Mouse (Mus musculus): ENCODE measurements around the gene Vasp. TPM values are rescaled to one million over a fixed set of nuclear protein-coding genes. Genes with fewer than 3 reads are reported as not detected.

Vasp gene
- polyA plus RNA-seq, 1 experiment = 145 TPM

DNA sequence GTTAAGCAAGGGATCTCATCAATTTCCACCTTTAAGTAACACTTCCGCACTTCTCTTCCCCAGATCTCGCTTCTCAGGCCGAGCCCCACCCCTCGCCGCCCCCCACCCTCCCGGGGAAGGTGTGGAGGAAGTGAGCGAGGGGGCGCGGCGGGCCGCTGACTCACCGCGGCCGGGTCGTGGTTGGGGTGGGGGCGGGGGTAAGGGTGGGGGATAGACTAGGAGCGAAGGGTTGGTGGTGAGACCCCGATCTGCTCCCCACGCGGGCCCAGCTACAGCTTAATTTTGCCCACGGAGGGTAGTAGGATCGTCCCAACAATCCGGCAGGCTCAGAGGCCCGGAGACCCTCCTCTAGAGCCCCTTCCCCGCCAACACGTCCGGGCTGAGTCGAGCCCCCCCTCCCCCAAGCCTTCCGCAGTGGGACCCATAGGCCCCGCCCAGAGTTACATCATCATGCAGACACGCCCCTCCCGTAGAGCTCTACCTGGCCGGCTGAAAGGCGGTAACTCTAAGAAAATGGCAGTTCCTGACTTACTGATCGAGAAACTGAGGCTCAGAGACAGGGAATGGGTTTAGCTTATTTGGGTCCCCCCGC, 652 bp upstream of the Vasp start:
- Histone ChIP-seq H3ac (ENCODE audit: control insufficient read depth, insufficient read length, low read depth) (peak overlapping the region; percentile 89), H3K36me3 (ENCODE audit: control insufficient read depth, insufficient read depth) (peaks cover 10% of the 10 kb centered on the region), H3K27me3 (ENCODE audit: control insufficient read depth, insufficient read depth, insufficient read length) (no peaks in the 10 kb centered on the region), H3K79me2 (ENCODE audit: control insufficient read depth, insufficient read depth) (peaks cover 44% of the 10 kb centered on the region), H3K4me3 (ENCODE audit: insufficient read depth, poor library complexity, severe bottlenecking) (peak overlapping the region; percentile 74), H3K79me3 (ENCODE audit: low read depth) (peaks cover 32% of the 10 kb centered on the region)
- TF ChIP-seq MYOD1 (IDR thresholded peaks at IDR 0.05; ENCODE audit: control insufficient read depth, insufficient read length, low read depth) (no peak), USF1 (IDR thresholded peaks at IDR 0.05; ENCODE audit: low read depth) (no peak), CEBPB (IDR thresholded peaks at IDR 0.05; ENCODE audit: low read depth) (peak; percentile 36), CTCF (IDR thresholded peaks at IDR 0.05; ENCODE audit: control insufficient read depth, insufficient read depth, insufficient read length) (no peak)

DNA sequence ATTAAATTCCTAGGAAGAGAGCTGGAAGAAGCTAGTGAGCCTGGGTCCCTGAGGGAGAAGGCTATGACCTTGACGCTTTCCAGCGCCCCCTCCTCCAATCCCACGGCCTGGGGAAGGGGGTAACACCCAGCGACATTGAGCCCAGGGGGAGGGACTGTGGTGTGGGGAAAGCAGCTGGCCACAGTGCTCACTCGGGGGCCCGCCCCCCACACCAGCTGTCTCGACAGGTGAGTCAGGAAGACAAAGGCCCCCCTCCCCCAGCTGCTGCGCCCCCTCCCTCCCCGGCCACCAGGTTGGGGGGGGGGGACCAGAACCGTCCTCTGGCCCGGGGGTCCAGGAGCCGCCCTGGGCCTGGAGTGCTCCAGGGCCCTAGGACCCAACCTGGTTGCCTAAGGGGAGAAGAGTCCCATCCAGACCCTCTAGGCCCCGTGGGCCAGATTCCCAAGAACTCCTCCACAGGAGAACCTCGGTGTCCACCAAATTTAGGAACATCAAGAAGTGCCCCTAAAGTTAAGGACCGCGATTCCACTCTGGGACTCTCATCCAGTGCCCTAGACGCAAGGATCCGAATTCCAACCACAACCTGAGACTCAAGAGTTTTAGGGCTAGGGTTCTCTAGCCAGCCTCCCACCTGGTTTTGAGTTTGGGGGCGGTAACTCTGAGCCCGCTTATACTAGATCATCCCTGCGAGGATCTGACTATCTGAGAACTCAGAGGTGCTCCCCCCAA, 944 bp downstream of the Vasp start:
- peak; percentile 61 for TF ChIP-seq MYOD1 (IDR thresholded peaks at IDR 0.05; ENCODE audit: control insufficient read depth, insufficient read length, low read depth)
- TF ChIP-seq FOSL1 (IDR thresholded peaks at IDR 0.05; ENCODE audit: insufficient read depth, low read length, poor library complexity, severe bottlenecking) = no peak
- Histone ChIP-seq H3K27me3 (ENCODE audit: control insufficient read depth, insufficient read depth, insufficient read length) (no peaks in the 10 kb centered on the region), H3K79me3 (ENCODE audit: low read depth) (peaks cover 40% of the 10 kb centered on the region), H3K4me3 (ENCODE audit: insufficient read depth, poor library complexity, severe bottlenecking) (peak overlapping the region; percentile 74), H3K36me3 (ENCODE audit: control insufficient read depth, insufficient read depth) (peaks cover 10% of the 10 kb centered on the region), H3ac (ENCODE audit: control insufficient read depth, insufficient read length, low read depth) (peak overlapping the region; percentile 89), H3K79me2 (ENCODE audit: control insufficient read depth, insufficient read depth) (peaks cover 60% of the 10 kb centered on the region)

GRCm38 (mm10) chr7:19269721-19270441, 1.7 kb downstream of the Vasp start:
- Histone ChIP-seq H3ac (ENCODE audit: control insufficient read depth, insufficient read length, low read depth) (peak overlapping the region; percentile 78), H3K36me3 (ENCODE audit: control insufficient read depth, insufficient read depth) (peaks cover 13% of the 10 kb centered on the region), H3K27me3 (ENCODE audit: control insufficient read depth, insufficient read depth, insufficient read length) (no peaks in the 10 kb centered on the region), H3K4me3 (ENCODE audit: insufficient read depth, poor library complexity, severe bottlenecking) (peak overlapping the region; percentile 74), H3K79me2 (ENCODE audit: control insufficient read depth, insufficient read depth) (peaks cover 66% of the 10 kb centered on the region), H3K79me3 (ENCODE audit: low read depth) (peaks cover 42% of the 10 kb centered on the region)
- TF ChIP-seq MYOD1 (IDR thresholded peaks at IDR 0.05; ENCODE audit: control insufficient read depth, insufficient read length, low read depth) = no peak
- TF ChIP-seq USF1 (IDR thresholded peaks at IDR 0.05; ENCODE audit: low read depth) = no peak
- no peak for TF ChIP-seq MYOG (IDR thresholded peaks at IDR 0.05; ENCODE audit: control insufficient read depth, extremely low read depth, insufficient read length)

GRCm38 (mm10) chr7:19268993-19269681, 2.5 kb downstream of the Vasp start:
- Histone ChIP-seq H3K4me3 (ENCODE audit: insufficient read depth, poor library complexity, severe bottlenecking) (peak overlapping the region; percentile 74), H3K36me3 (ENCODE audit: control insufficient read depth, insufficient read depth) (peaks cover 20% of the 10 kb centered on the region), H3K27me3 (ENCODE audit: control insufficient read depth, insufficient read depth, insufficient read length) (no peaks in the 10 kb centered on the region), H3K79me3 (ENCODE audit: low read depth) (peaks cover 42% of the 10 kb centered on the region), H3ac (ENCODE audit: control insufficient read depth, insufficient read length, low read depth) (peak overlapping the region; percentile 70), H3K79me2 (ENCODE audit: control insufficient read depth, insufficient read depth) (peaks cover 74% of the 10 kb centered on the region)
- no peak for TF ChIP-seq CEBPB (IDR thresholded peaks at IDR 0.05; ENCODE audit: low read depth)
- no peak for TF ChIP-seq USF1 (IDR thresholded peaks at IDR 0.05; ENCODE audit: low read depth)
- no peak for TF ChIP-seq FOSL1 (IDR thresholded peaks at IDR 0.05; ENCODE audit: insufficient read depth, low read length, poor library complexity, severe bottlenecking)
- TF ChIP-seq CTCF (IDR thresholded peaks at IDR 0.05; ENCODE audit: control insufficient read depth, insufficient read depth, insufficient read length) = no peak
- TF ChIP-seq MYOD1 (IDR thresholded peaks at IDR 0.05; ENCODE audit: control insufficient read depth, insufficient read length, low read depth) = no peak
- no peak for TF ChIP-seq MAX (IDR thresholded peaks at IDR 0.05)
- no peak for TF ChIP-seq MYOG (IDR thresholded peaks at IDR 0.05; ENCODE audit: control insufficient read depth, extremely low read depth, insufficient read length)

DNA sequence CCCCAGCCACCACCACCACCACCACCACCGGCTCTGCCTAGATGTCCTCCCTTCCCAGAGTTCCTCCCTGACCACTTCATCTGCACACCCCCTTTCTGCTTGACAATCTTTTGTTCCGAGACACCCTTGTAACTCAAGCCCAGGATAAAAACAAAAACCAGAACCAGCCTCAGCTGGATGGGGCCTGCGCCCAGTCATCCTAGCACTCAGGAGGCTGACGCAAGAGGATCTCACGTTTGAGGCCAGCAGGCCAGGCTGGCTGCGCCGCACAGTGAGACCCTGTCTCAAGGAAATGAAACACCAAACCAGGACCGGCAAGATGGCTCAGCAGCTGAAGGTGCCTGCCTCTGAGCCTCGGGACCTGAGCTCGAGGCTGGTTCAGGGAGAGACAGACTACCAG, 4.6 kb downstream of the Vasp start:
- Histone ChIP-seq H3ac (ENCODE audit: control insufficient read depth, insufficient read length, low read depth) (no peak overlapping the region), H3K79me3 (ENCODE audit: low read depth) (peaks cover 42% of the 10 kb centered on the region), H3K36me3 (ENCODE audit: control insufficient read depth, insufficient read depth) (peaks cover 27% of the 10 kb centered on the region), H3K4me3 (ENCODE audit: insufficient read depth, poor library complexity, severe bottlenecking) (no peak overlapping the region), H3K27me3 (ENCODE audit: control insufficient read depth, insufficient read depth, insufficient read length) (no peaks in the 10 kb centered on the region), H3K79me2 (ENCODE audit: control insufficient read depth, insufficient read depth) (peaks cover 74% of the 10 kb centered on the region)
- no peak for TF ChIP-seq MYOG (IDR thresholded peaks at IDR 0.05; ENCODE audit: control insufficient read depth, extremely low read depth, insufficient read length)
- no peak for TF ChIP-seq CEBPB (IDR thresholded peaks at IDR 0.05; ENCODE audit: low read depth)
- TF ChIP-seq USF1 (IDR thresholded peaks at IDR 0.05; ENCODE audit: low read depth) = no peak
- TF ChIP-seq CTCF (IDR thresholded peaks at IDR 0.05; ENCODE audit: control insufficient read depth, insufficient read depth, insufficient read length) = no peak
- TF ChIP-seq FOSL1 (IDR thresholded peaks at IDR 0.05; ENCODE audit: insufficient read depth, low read length, poor library complexity, severe bottlenecking) = no peak
- TF ChIP-seq MAX (IDR thresholded peaks at IDR 0.05) = no peak
- no peak for TF ChIP-seq MYOD1 (IDR thresholded peaks at IDR 0.05; ENCODE audit: control insufficient read depth, insufficient read length, low read depth)

All from C2C12 (cell line).